Mouse (Mus musculus): Measurements from ENCODE around the gene Gm14326. TPM values are rescaled to one million over a fixed set of nuclear protein-coding genes. Genes with fewer than 3 reads are reported as not detected.
"Not testable (repeated sequence)": the region's sequence is repeated elsewhere in the genome, so short reads cannot be mapped to it uniquely, and the experiment has no call there.

Gm14326 gene
- total RNA-seq (2021), result 10 to 100 TPM; 30.0 to 33.5 TPM

- DNase-seq, result peak; percentile 77
These were observed at the start of gene Gm14326 for GRCm38 (mm10) chr2:177957145-177957544. Gm14326 (minus strand) TSS chr2:177957297.

- DNase-seq, result not testable (repeated sequence)
These were observed 17.7 kb upstream of the Gm14326 start for GRCm38 (mm10) chr2:177974814-177975213.

- peak; percentile 36 for DNase-seq
These were observed 363 bp downstream of the Gm14326 start for GRCm38 (mm10) chr2:177956734-177957133.

GRCm38 (mm10) chr2:177925563-177926103 is 31.5 kb downstream of the Gm14326 start, which contains the start of gene Zfp972:
Zfp972 (minus strand) TSS chr2:177925613.
- not testable (repeated sequence) for DNase-seq

- not testable (repeated sequence) for DNase-seq
These were observed 53.8 kb downstream of the Gm14326 start for GRCm38 (mm10) chr2:177903276-177903675.

GRCm38 (mm10) chr2:177898171-177898570 is 58.9 kb downstream of the Gm14326 start:
- DNase-seq, result not testable (repeated sequence)

- not testable (repeated sequence) for DNase-seq
These were observed 60.0 kb downstream of the Gm14326 start, which contains the start of gene Gm14327 for GRCm38 (mm10) chr2:177897046-177897578. Gm14327 (plus strand) TSS chr2:177897096.

- not testable (repeated sequence) for DNase-seq
These were observed 69.4 kb downstream of the Gm14326 start for GRCm38 (mm10) chr2:177887743-177888142.

Other genes starting within 250 kb of the Gm14326 start
- gene Gm14322, start 198.0 kb downstream of the Gm14326 start, total RNA-seq (2021), result 10 to 100 TPM; 10.2 to 13.9 TPM
- gene Gm14325, start 117.0 kb downstream of the Gm14326 start, total RNA-seq (2021), result 10 to 100 TPM; 52.6 to 54.0 TPM
- gene Gm14327, start 60.2 kb downstream of the Gm14326 start, total RNA-seq (2021), result 1 to 10 TPM; 5.6 to 6.7 TPM
- gene Zfp972, start 31.7 kb downstream of the Gm14326 start, total RNA-seq (2021), result under 1 TPM in 1 of 2 experiments, not detected in 1; 0.70 TPM
- 10 to 100 TPM; 25.0 to 25.4 TPM for gene Zfp971, start 66.0 kb upstream of the Gm14326 start, total RNA-seq (2021)
- 1 to 10 TPM; 8.4 to 9.3 TPM for gene Zfp931, start 121.2 kb upstream of the Gm14326 start, total RNA-seq (2021)
- 1 to 10 TPM; 2.6 to 2.7 TPM for gene Phactr3, start 161.7 kb upstream of the Gm14326 start, total RNA-seq (2021)

All from heart, postnatal 4 days (tissue).